Mouse (Mus musculus) myocyte (in vitro differentiated cells): Measurements from ENCODE around the gene Creb5.

ENCODE experiments used
- CEBPB ChIP-seq: IDR thresholded peaks from 2 replicates; pipeline ENCODE4 v1.6.1; 2011; ENCODE audit warnings: mild to moderate bottlenecking, moderate library complexity; ENCODE audit not compliant: poor library complexity, insufficient read depth, severe bottlenecking
- MAX ChIP-seq: IDR thresholded peaks from one replicate; pipeline ENCODE4 v1.6.1; 2011; ENCODE audit warnings: low read depth, mild to moderate bottlenecking, control low read depth
- MYOD1 ChIP-seq, 3 experiments: IDR thresholded peaks; one replicate each; pipeline ENCODE4 v1.6.1; 2011; ENCODE audit warnings: control low read depth in 2 of 3, low read depth in 2 of 3, mild to moderate bottlenecking in 2 of 3, moderate library complexity in 1 of 3; ENCODE audit not compliant: insufficient read length in 2 of 3, control insufficient read depth in 1 of 3
- MYOG ChIP-seq, 3 experiments: IDR thresholded peaks; one replicate each; pipeline ENCODE4 v1.6.1; 2011; ENCODE audit warnings: control low read depth in 2 of 3, low read depth in 2 of 3, mild to moderate bottlenecking in 2 of 3; ENCODE audit not compliant: insufficient read length in 2 of 3, control insufficient read depth in 1 of 3, insufficient read depth in 1 of 3
- POLR2A ChIP-seq: IDR thresholded peaks from one replicate; pipeline ENCODE4 v1.6.1; 2011; ENCODE audit warnings: low read depth, mild to moderate bottlenecking, control low read depth, moderate library complexity; ENCODE audit not compliant: insufficient read length
- POLR2AphosphoS2 ChIP-seq: IDR thresholded peaks from one replicate; pipeline ENCODE4 v1.6.1; 2011; ENCODE audit warnings: low read depth, control low read depth; ENCODE audit not compliant: insufficient read length
- REST ChIP-seq: IDR thresholded peaks from one replicate; pipeline ENCODE4 v1.6.1; 2011; ENCODE audit warnings: mild to moderate bottlenecking, control low read depth, moderate library complexity; ENCODE audit not compliant: insufficient read depth, insufficient read length
- SRF ChIP-seq: IDR thresholded peaks from one replicate; pipeline ENCODE4 v1.6.1; 2011; ENCODE audit warnings: low read depth; ENCODE audit not compliant: control insufficient read depth, insufficient read length
- TCF12 ChIP-seq: IDR thresholded peaks from one replicate; pipeline ENCODE4 v1.6.1; 2011; ENCODE audit warnings: mild to moderate bottlenecking, control low read depth; ENCODE audit not compliant: poor library complexity, insufficient read depth, severe bottlenecking
- USF1 ChIP-seq: IDR thresholded peaks from one replicate; pipeline ENCODE4 v1.6.1; 2011; ENCODE audit warnings: low read depth, mild to moderate bottlenecking, control low read depth, moderate library complexity

DNA sequence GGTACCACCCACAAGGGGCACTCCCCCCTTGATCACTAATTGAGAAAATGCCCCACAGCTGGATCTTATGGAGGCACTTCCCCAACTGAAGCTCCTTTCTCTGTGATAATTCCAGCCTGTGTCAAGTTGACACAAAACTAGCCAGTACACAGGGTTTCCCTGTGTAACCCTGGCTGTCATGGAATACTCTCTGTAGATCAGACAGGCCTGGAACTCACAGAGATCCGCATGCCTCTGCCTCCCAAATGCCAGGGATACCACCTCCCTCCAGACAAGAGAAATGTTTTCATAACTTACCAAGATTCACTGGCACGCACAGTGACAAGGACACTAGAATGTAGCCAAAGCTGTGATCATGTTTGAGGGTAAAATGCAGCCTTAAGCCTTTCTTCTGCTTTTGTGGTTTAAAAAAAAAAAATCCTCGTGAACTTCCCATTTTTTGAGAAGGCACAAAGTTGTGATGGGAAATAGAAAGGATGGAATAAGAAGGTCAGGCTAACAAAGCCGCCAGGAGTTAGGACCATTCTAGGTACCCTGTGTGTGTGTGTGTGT lies 284.6 kb downstream of the Creb5 start:
- no peak for TF ChIP-seq POLR2A
- TF ChIP-seq SRF: no peak
- no peak for TF ChIP-seq MYOD1 (IDR thresholded peaks at IDR 0.05; ENCODE audit: control insufficient read depth in 1 of 3, insufficient read length in 2 of 3, low read depth in 2 of 3)
- TF ChIP-seq MAX: no peak
- no peak for TF ChIP-seq TCF12
- TF ChIP-seq CEBPB: no peak
- no peak for TF ChIP-seq POLR2AphosphoS2
- TF ChIP-seq USF1: no peak
- TF ChIP-seq REST: no peak
- TF ChIP-seq MYOG (IDR thresholded peaks at IDR 0.05; ENCODE audit: control insufficient read depth in 1 of 3, insufficient read depth in 1 of 3, insufficient read length in 2 of 3, low read depth in 2 of 3): no peak
